Mouse (Mus musculus) macrophage (primary cell): Measurements from ENCODE around the gene Gm10203. TPM values are rescaled to one million over a fixed set of nuclear protein-coding genes. Genes with fewer than 3 reads are reported as not detected.
"Not testable (repeated sequence)": the region's sequence is repeated elsewhere in the genome, so short reads cannot be mapped to it uniquely, and the experiment has no call there.

Experiments used
- H3K27ac ChIP-seq: fragments of 350-480 bp; formaldehyde crosslinking; 2 replicates; pipeline ENCODE4 v1.9.0; 2021
- H3K36me3 ChIP-seq: fragments of 350-480 bp; formaldehyde crosslinking; 2 replicates; pipeline ENCODE4 v1.9.0; 2021; ENCODE audit errors: inconsistent target
- H3K4me3 ChIP-seq: fragments of 350-480 bp; formaldehyde crosslinking; 2 replicates; pipeline ENCODE4 v1.9.0; 2021; ENCODE audit errors: inconsistent target
- H3K79me2 ChIP-seq: fragments of 350-480 bp; formaldehyde crosslinking; 2 replicates; pipeline ENCODE4 v1.9.0; 2021; ENCODE audit errors: inconsistent target
- WGBS: methylation state at CpG from one replicate; pipeline ENCODE4 v1.1.7; 2026; ENCODE audit warnings: inconsistent platforms; ENCODE audit not compliant: missing documents; 5-methylcytosine and 5-hydroxymethylcytosine counted together
- polyA plus RNA-seq: library from polyadenylated mRNA; stranded (reverse); fragments of 250-400 nt; gene quantifications from 3 replicates; pipeline ENCODE4 v1.2.4, GENCODE M21; 2018; ENCODE audit warnings: inconsistent platforms

The Gm10203 gene
- polyA plus RNA-seq, 1 experiment from 2014 or later, result not detected

- Histone ChIP-seq H3K36me3 (0 out of 2 replicates have a peak, but pooled peaks cover 4% of the 10 kb centered on the region), H3K4me3 (no peak overlapping the region), H3K79me2 (no peaks in the 10 kb centered on the region), H3K27ac (no peak overlapping the region)
- 100% methylated on average over 2 of the region's 2 CpGs for whole genome bisulfite sequencing
These were observed 22.1 kb downstream of the Gm10203 start for GRCm38 (mm10) chr6:149152119-149152518.

- Histone ChIP-seq H3K4me3 (no peak overlapping the region), H3K79me2 (no peaks in the 10 kb centered on the region), H3K36me3 (0 out of 2 replicates have a peak, but pooled peaks cover 8% of the 10 kb centered on the region), H3K27ac (no peak overlapping the region)
- WGBS, result 89% methylated on average over 6 of the region's 6 CpGs
These were observed 23.6 kb downstream of the Gm10203 start for GRCm38 (mm10) chr6:149153473-149154115.

GRCm38 (mm10) chr6:149154116-149155030 is 24.4 kb downstream of the Gm10203 start:
- no peak overlapping the region for H3K4me3 ChIP-seq
- H3K79me2 ChIP-seq, result no peaks in the 10 kb centered on the region
- H3K36me3 ChIP-seq, result peaks cover 12% of the 10 kb centered on the region; the same call in 1 of the 2 replicates
- 88% methylated on average over 8 of the region's 8 CpGs for WGBS
- H3K27ac ChIP-seq, result no peak overlapping the region

GRCm38 (mm10) chr6:149155031-149155841 is 25.3 kb downstream of the Gm10203 start:
- no peak overlapping the region for H3K27ac ChIP-seq
- 82% methylated on average over 3 of the region's 3 CpGs for WGBS
- H3K79me2 ChIP-seq, result no peaks in the 10 kb centered on the region
- peaks cover 12% of the 10 kb centered on the region; the same call in 1 of the 2 replicates for H3K36me3 ChIP-seq
- no peak overlapping the region for H3K4me3 ChIP-seq

- not testable (repeated sequence) for H3K79me2 ChIP-seq, H3K27ac ChIP-seq, H3K4me3 ChIP-seq
- peaks cover 23% of the 10 kb centered on the region; the same call in 1 of the 2 replicates for H3K36me3 ChIP-seq
- 100% methylated on average over 1 of the region's 4 CpGs for WGBS
These were observed 37.1 kb downstream of the Gm10203 start for GRCm38 (mm10) chr6:149167038-149167437.

GRCm38 (mm10) chr6:149167672-149168071 is 37.7 kb downstream of the Gm10203 start:
- H3K4me3 ChIP-seq, result no peak overlapping the region
- WGBS, result 100% methylated on average over 1 of the region's 1 CpGs
- no peaks in the 10 kb centered on the region for H3K79me2 ChIP-seq
- no peak overlapping the region for H3K27ac ChIP-seq
- peaks cover 23% of the 10 kb centered on the region; the same call in 1 of the 2 replicates for H3K36me3 ChIP-seq

- 100% methylated on average over 2 of the region's 2 CpGs for WGBS
- H3K36me3 ChIP-seq, result peaks cover 23% of the 10 kb centered on the region; the same call in 1 of the 2 replicates
- H3K79me2 ChIP-seq, result no peaks in the 10 kb centered on the region
- no peak overlapping the region for H3K27ac ChIP-seq
- H3K4me3 ChIP-seq, result no peak overlapping the region
These were observed 38.5 kb downstream of the Gm10203 start for GRCm38 (mm10) chr6:149168436-149168835.

- not testable (repeated sequence) for H3K27ac ChIP-seq, H3K4me3 ChIP-seq, H3K79me2 ChIP-seq
- 95% methylated on average over 3 of the region's 4 CpGs for WGBS
- peaks cover 23% of the 10 kb centered on the region; the same call in 1 of the 2 replicates for H3K36me3 ChIP-seq
These were observed 40.0 kb downstream of the Gm10203 start for GRCm38 (mm10) chr6:149169965-149170364.

GRCm38 (mm10) chr6:149173831-149174625 is 44.1 kb downstream of the Gm10203 start:
- no peak overlapping the region for H3K4me3 ChIP-seq
- peaks cover 28% of the 10 kb centered on the region for H3K36me3 ChIP-seq
- H3K27ac ChIP-seq, result no peak overlapping the region
- WGBS, result 90% methylated on average over 4 of the region's 4 CpGs
- no peaks in the 10 kb centered on the region for H3K79me2 ChIP-seq

- H3K79me2 ChIP-seq, result no peaks in the 10 kb centered on the region
- no peak overlapping the region for H3K27ac ChIP-seq
- no peak overlapping the region for H3K4me3 ChIP-seq
- 98% methylated on average over 3 of the region's 3 CpGs for WGBS
- peaks cover 29% of the 10 kb centered on the region for H3K36me3 ChIP-seq
These were observed 45.1 kb downstream of the Gm10203 start for GRCm38 (mm10) chr6:149174932-149175570.

- Histone ChIP-seq H3K27ac (no peak overlapping the region), H3K4me3 (no peak overlapping the region), H3K36me3 (peaks cover 63% of the 10 kb centered on the region)
These were observed 49.1 kb downstream of the Gm10203 start for GRCm38 (mm10) chr6:149179064-149179463.

More at GRCm38 (mm10) chr6:149179064-149179463, 49.1 kb downstream of the Gm10203 start:
- peaks cover 10% of the 10 kb centered on the region; the same call in 1 of the 2 replicates for H3K79me2 ChIP-seq
